Mouse (Mus musculus) heart, postnatal 0 days (tissue): ENCODE results near the gene Pxylp1. TPM values are rescaled to one million over a fixed set of nuclear protein-coding genes. Genes with fewer than 3 reads are reported as not detected.

ENCODE experiments used
- ATAC-seq: fragments of 200-750 bp; cut with Nextera tagmentation; 2 replicates; pipeline ENCODE4 v1.8.0; 2017; ENCODE audit warnings: low read depth, moderate number of reproducible peaks, moderate library complexity; ENCODE audit not compliant: insufficient read depth
- DNase-seq: peaks from one replicate; pipeline ENCODE4 v3.0.0-alpha.2; 2016; ENCODE audit warnings: low spot score
- H3K27ac ChIP-seq: fragments of 300-500 bp; sonication (generic); 2 replicates; pipeline ENCODE4 v1.5.1; 2014; ENCODE audit warnings: low read depth, mild to moderate bottlenecking
- H3K27me3 ChIP-seq: fragments of 300-500 bp; sonication (generic); 2 replicates; pipeline ENCODE4 v1.6.1; 2014; ENCODE audit warnings: low read length, mixed read lengths; ENCODE audit not compliant: control insufficient read depth, insufficient read depth
- H3K36me3 ChIP-seq: fragments of 300-500 bp; sonication (generic); replicated peaks from 2 replicates; pipeline ENCODE4 v1.6.1; 2014; ENCODE audit warnings: low read length, mixed read lengths; ENCODE audit not compliant: control insufficient read depth, insufficient read depth
- H3K4me1 ChIP-seq: fragments of 300-500 bp; sonication (generic); 2 replicates; pipeline ENCODE4 v1.6.1; 2014; ENCODE audit warnings: antibody characterized with exemption; ENCODE audit not compliant: control insufficient read depth, insufficient read depth
- H3K4me2 ChIP-seq: fragments of 300-500 bp; sonication (generic); 2 replicates; pipeline ENCODE4 v1.6.1; 2014; ENCODE audit warnings: low read depth, mild to moderate bottlenecking, low read length, moderate library complexity
- H3K4me3 ChIP-seq: fragments of 300-500 bp; sonication (generic); 2 replicates; pipeline ENCODE4 v1.5.1; 2014; ENCODE audit warnings: low read depth, low read length
- H3K9ac ChIP-seq: fragments of 300-500 bp; sonication (generic); replicated peaks from 2 replicates; pipeline ENCODE4 v1.6.1; 2014; ENCODE audit warnings: low read depth, low read length, mixed read lengths
- H3K9me3 ChIP-seq: fragments of 300-500 bp; sonication (generic); replicated peaks from 2 replicates; pipeline ENCODE4 v1.6.1; 2016; ENCODE audit warnings: low read length; ENCODE audit not compliant: control insufficient read depth
- CTCF ChIP-seq: IDR thresholded peaks from 2 replicates; pipeline ENCODE4 v1.5.1; 2016; ENCODE audit warnings: antibody characterized with exemption, control low read depth, low read depth
- EP300 ChIP-seq: IDR thresholded peaks from 2 replicates; pipeline ENCODE4 v1.6.1; 2016; ENCODE audit warnings: antibody characterized with exemption, low read depth
- WGBS: fragments of 180-500 bp; shearing (Covaris S2); extraction: QIAGEN DNeasy Blood & Tissue Kit; methylation state at CpG from one replicate; pipeline ENCODE4 v1.1.7; 2014; 5-methylcytosine and 5-hydroxymethylcytosine counted together
- polyA plus RNA-seq: library from polyadenylated mRNA; unstranded; fragments of >200 nt; fragmentation: Nextera tagmentation; extraction: Ambion mirVana; gene quantifications from 2 replicates; pipeline ENCODE4 v1.2.1, GENCODE M21; 2015
- total RNA-seq: library from RNA; depleted of rRNA; stranded (reverse); fragments of >200 nt; gene quantifications from 2 replicates; pipeline ENCODE4 v1.2.3, GENCODE M21; 2014; ENCODE audit warnings: low replicate concordance

Pxylp1 gene
- total and polyA plus RNA-seq, 2 experiments from 2014 or later, result 14.4 to 89.9 TPM

- Histone ChIP-seq H3K9ac (no peak overlapping the region), H3K9me3 (no peaks in the 10 kb centered on the region), H3K4me3 (no peak overlapping the region), H3K36me3 (no peaks in the 10 kb centered on the region), H3K4me1 (no peaks in the 10 kb centered on the region), H3K4me2 (no peak overlapping the region), H3K27me3 (no peaks in the 10 kb centered on the region), H3K27ac (no peak overlapping the region)
- 40% methylated on average over 4 of the region's 4 CpGs for WGBS
- TF ChIP-seq CTCF, result peak; percentile 17; the same call in 1 of the 2 replicates
- TF ChIP-seq EP300, result no peak
- ATAC-seq (no peak), DNase-seq (no peak)
These were observed 102.0 kb downstream of the Pxylp1 start for GRCm38 (mm10) chr9:96790389-96791007.

GRCm38 (mm10) chr9:96789906-96790305 is 102.6 kb downstream of the Pxylp1 start:
- TF ChIP-seq EP300 (no peak), CTCF (no peak)
- Histone ChIP-seq H3K27me3 (no peaks in the 10 kb centered on the region), H3K9me3 (no peaks in the 10 kb centered on the region), H3K9ac (no peak overlapping the region), H3K4me3 (no peak overlapping the region), H3K27ac (no peak overlapping the region), H3K4me1 (no peaks in the 10 kb centered on the region), H3K36me3 (no peaks in the 10 kb centered on the region), H3K4me2 (no peak overlapping the region)
- no peak for ATAC-seq
- DNase-seq, result no peak
- WGBS, result 67% methylated on average over 3 of the region's 3 CpGs

- no peak for TF ChIP-seq EP300
- no peak for TF ChIP-seq CTCF
- 87% methylated on average over 10 of the region's 10 CpGs for WGBS
- H3K9me3 ChIP-seq, result no peaks in the 10 kb centered on the region
- DNase-seq (no peak), ATAC-seq (no peak)
- H3K9ac ChIP-seq, result no peak overlapping the region
- no peak overlapping the region for H3K4me2 ChIP-seq
- H3K4me1 ChIP-seq, result peaks cover 7% of the 10 kb centered on the region; the same call in 1 of the 2 replicates
- H3K27ac ChIP-seq, result no peak overlapping the region
- H3K4me3 ChIP-seq, result no peak overlapping the region
- H3K36me3 ChIP-seq, result no peaks in the 10 kb centered on the region
- no peaks in the 10 kb centered on the region for H3K27me3 ChIP-seq
These were observed 104.7 kb downstream of the Pxylp1 start for GRCm38 (mm10) chr9:96787797-96788196.

GRCm38 (mm10) chr9:96785871-96786342 is 106.6 kb downstream of the Pxylp1 start:
- 40% methylated on average over 9 of the region's 9 CpGs for WGBS
- Histone ChIP-seq H3K9ac (no peak overlapping the region), H3K27ac (no peak overlapping the region), H3K36me3 (no peaks in the 10 kb centered on the region), H3K27me3 (no peaks in the 10 kb centered on the region), H3K9me3 (no peaks in the 10 kb centered on the region), H3K4me2 (no peak overlapping the region), H3K4me1 (peaks cover 7% of the 10 kb centered on the region; the same call in 1 of the 2 replicates), H3K4me3 (no peak overlapping the region)
- no peak for DNase-seq
- TF ChIP-seq EP300 (no peak), CTCF (no peak)
- no peak for ATAC-seq

GRCm38 (mm10) chr9:96785187-96785586 is 107.3 kb downstream of the Pxylp1 start:
- 58% methylated on average over 3 of the region's 3 CpGs for WGBS
- Histone ChIP-seq H3K9ac (no peak overlapping the region), H3K27me3 (no peaks in the 10 kb centered on the region), H3K4me1 (peaks cover 7% of the 10 kb centered on the region; the same call in 1 of the 2 replicates), H3K4me3 (no peak overlapping the region), H3K36me3 (no peaks in the 10 kb centered on the region), H3K27ac (no peak overlapping the region), H3K4me2 (no peak overlapping the region), H3K9me3 (no peaks in the 10 kb centered on the region)
- DNase-seq (no peak), ATAC-seq (no peak)
- no peak for TF ChIP-seq CTCF
- TF ChIP-seq EP300, result no peak

GRCm38 (mm10) chr9:96783667-96784066 is 108.8 kb downstream of the Pxylp1 start:
- 66% methylated on average over 9 of the region's 9 CpGs for WGBS
- Histone ChIP-seq H3K27ac (no peak overlapping the region), H3K4me2 (no peak overlapping the region), H3K9me3 (no peaks in the 10 kb centered on the region), H3K4me1 (peaks cover 7% of the 10 kb centered on the region; the same call in 1 of the 2 replicates), H3K27me3 (no peaks in the 10 kb centered on the region), H3K9ac (no peak overlapping the region), H3K4me3 (no peak overlapping the region), H3K36me3 (no peaks in the 10 kb centered on the region)
- DNase-seq (no peak), ATAC-seq (no peak)
- TF ChIP-seq CTCF (no peak), EP300 (no peak)
